Mouse (Mus musculus): ENCODE measurements around the gene Mapk1ip1l. TPM values are rescaled to one million over a fixed set of nuclear protein-coding genes. Genes with fewer than 3 reads are reported as not detected.

The Mapk1ip1l gene
- total RNA-seq, 1 experiment, result 57.1 TPM

DNA sequence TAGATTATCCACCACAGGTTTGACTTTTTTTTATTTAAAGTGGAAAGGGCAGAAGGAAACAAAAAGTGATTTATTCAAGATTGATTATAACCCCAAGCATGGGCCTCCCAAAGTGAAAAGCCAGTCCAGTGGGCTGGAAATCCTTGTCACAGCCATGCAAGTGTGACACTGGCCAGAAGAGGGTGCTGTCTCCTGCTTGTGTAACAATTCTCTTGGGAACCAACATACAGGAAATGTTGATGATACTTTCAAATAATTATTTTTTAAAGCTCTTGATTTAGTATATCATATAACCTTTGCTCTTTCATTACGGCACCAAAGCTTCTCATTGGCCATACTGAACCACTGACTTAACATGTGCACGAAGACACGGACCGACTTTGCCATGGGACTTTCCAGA is 36.8 kb downstream of the Mapk1ip1l start:
- Histone ChIP-seq H3K4me1 (ENCODE audit: control insufficient read depth in 2 of 2, insufficient read depth in 2 of 2, low read length in 2 of 2, poor library complexity in 1 of 2) (peaks cover 0 to 3% of the 10 kb centered on the region in 2 experiments; a peak in 1 of 4 replicates), H3K4me3 (ENCODE audit: insufficient read depth in 1 of 2, low read depth in 1 of 2, low read length in 2 of 2, poor library complexity in 1 of 2, severe bottlenecking in 1 of 2) (no peak overlapping the region), H3K36me3 (ENCODE audit: control insufficient read depth, insufficient read depth, low read length, poor library complexity, severe bottlenecking) (no peaks in the 10 kb centered on the region), H3K27ac (ENCODE audit: insufficient read depth, low read depth, low read length, poor library complexity, severe bottlenecking) (no peak overlapping the region), H3K9ac (ENCODE audit: insufficient read depth, low read depth, low read length, poor library complexity, severe bottlenecking) (no peak overlapping the region), H3K9me3 (ENCODE audit: control insufficient read depth, insufficient read depth, low read depth, low read length) (no peaks in the 10 kb centered on the region)
- peak; percentile 50 for DNase-seq (ENCODE audit: low read depth, low spot score)
- in situ Hi-C loops (cut with MboI; ENCODE audit: low sequenced_read_pairs in 2 of 2, unreplicated experiment in 2 of 2), result loop anchor here in 1 of 2 experiments (10.0 kb wide), 1 partner anchor 60 kb away; no protein-coding TSS in a partner anchor
- peak; percentile 60; the same call in 1 of the 2 replicates for TF ChIP-seq ZC3H11A (IDR thresholded peaks at IDR 0.05; ENCODE audit: borderline replicate concordance, low read depth, low read length)
- TF ChIP-seq HCFC1 (IDR thresholded peaks at IDR 0.05; ENCODE audit: borderline replicate concordance, insufficient read depth, low read length), result no peak

DNA sequence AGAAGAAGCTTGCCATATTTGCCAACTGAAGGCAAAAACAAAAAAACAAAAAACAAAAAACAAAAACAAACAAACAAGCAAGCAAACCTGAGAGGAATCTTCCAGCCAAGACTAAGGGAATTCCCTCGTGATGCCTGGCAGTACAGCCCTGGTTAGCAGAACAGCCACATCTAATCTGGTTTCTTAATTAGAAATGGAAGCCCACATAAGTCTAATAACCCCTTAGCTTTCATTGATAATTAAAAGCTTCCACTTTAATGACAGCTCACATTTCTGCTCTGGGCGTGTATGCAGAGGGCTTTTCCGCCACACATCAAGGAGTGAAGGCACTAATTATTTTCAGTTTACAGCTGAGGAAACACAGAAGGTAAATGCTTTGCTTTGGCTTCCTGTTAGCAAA is 37.2 kb downstream of the Mapk1ip1l start:
- no peak overlapping the region for H3K27ac ChIP-seq (ENCODE audit: insufficient read depth, low read depth, low read length, poor library complexity, severe bottlenecking)
- H3K4me3 ChIP-seq (ENCODE audit: insufficient read depth in 1 of 2, low read depth in 1 of 2, low read length in 2 of 2, poor library complexity in 1 of 2, severe bottlenecking in 1 of 2), result no peak overlapping the region
- no peak for TF ChIP-seq HCFC1 (IDR thresholded peaks at IDR 0.05; ENCODE audit: borderline replicate concordance, insufficient read depth, low read length)
- no peak for TF ChIP-seq CHD2 (IDR thresholded peaks at IDR 0.05; ENCODE audit: low read depth, low read length)
- no peak for TF ChIP-seq MAFK (IDR thresholded peaks at IDR 0.05; ENCODE audit: insufficient read depth, low read depth, low read length)
- no peak for TF ChIP-seq ZC3H11A (IDR thresholded peaks at IDR 0.05; ENCODE audit: borderline replicate concordance, low read depth, low read length)
- in situ Hi-C loops (cut with MboI; ENCODE audit: low sequenced_read_pairs in 2 of 2, unreplicated experiment in 2 of 2), result loop anchor here in 1 of 2 experiments (10.0 kb wide), 1 partner anchor 60 kb away; no protein-coding TSS in a partner anchor
- no peaks in the 10 kb centered on the region for H3K9me3 ChIP-seq (ENCODE audit: control insufficient read depth, insufficient read depth, low read depth, low read length)
- H3K9ac ChIP-seq (ENCODE audit: insufficient read depth, low read depth, low read length, poor library complexity, severe bottlenecking), result no peak overlapping the region
- peaks cover 0 to 3% of the 10 kb centered on the region in 2 experiments; a peak in 1 of 4 replicates for H3K4me1 ChIP-seq (ENCODE audit: control insufficient read depth in 2 of 2, insufficient read depth in 2 of 2, low read length in 2 of 2, poor library complexity in 1 of 2)
- H3K36me3 ChIP-seq (ENCODE audit: control insufficient read depth, insufficient read depth, low read length, poor library complexity, severe bottlenecking), result no peaks in the 10 kb centered on the region
- DNase-seq (ENCODE audit: low read depth, low spot score), result no peak

DNA sequence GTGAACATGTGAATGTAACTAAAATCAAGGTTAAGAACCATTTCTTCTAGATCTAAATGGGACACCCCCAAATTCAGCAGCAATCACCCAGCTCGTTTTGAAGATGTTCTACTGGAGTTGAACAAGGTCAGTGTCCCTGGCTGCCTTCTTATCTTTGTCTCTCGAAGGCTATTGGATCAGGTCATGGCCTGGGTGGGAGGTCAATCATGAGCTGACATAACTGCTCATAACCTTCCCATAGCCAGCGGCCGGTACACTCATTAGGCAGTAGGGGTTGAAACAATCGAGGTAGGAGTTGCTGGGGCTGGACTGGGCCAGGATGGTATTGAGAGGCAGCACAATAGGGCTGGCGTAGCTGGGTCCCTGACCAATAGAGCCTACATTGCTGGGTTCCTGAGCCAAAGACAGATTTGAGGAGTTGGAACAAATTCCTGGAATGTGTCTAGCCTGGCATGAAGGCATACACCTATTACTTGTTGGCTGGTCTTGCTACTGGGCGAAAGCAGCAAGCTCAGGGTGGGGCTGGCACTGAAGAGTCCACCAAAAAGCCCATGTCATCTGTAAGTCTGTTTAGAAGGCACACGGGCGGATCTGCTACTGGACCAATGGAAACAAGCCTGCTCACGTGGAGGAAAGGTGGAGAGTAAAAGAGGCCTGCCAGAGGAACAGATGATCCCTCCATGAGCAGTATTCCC is 42.3 kb downstream of the Mapk1ip1l start:
- Histone ChIP-seq H3K9ac (ENCODE audit: insufficient read depth, low read depth, low read length, poor library complexity, severe bottlenecking) (no peak overlapping the region), H3K9me3 (ENCODE audit: control insufficient read depth, insufficient read depth, low read depth, low read length) (no peaks in the 10 kb centered on the region), H3K4me1 (ENCODE audit: control insufficient read depth in 2 of 2, insufficient read depth in 2 of 2, low read length in 2 of 2, poor library complexity in 1 of 2) (peaks cover 0 to 3% of the 10 kb centered on the region in 2 experiments; a peak in 1 of 4 replicates), H3K36me3 (ENCODE audit: control insufficient read depth, insufficient read depth, low read length, poor library complexity, severe bottlenecking) (no peaks in the 10 kb centered on the region), H3K4me3 (ENCODE audit: insufficient read depth in 1 of 2, low read depth in 1 of 2, low read length in 2 of 2, poor library complexity in 1 of 2, severe bottlenecking in 1 of 2) (no peak overlapping the region), H3K27ac (ENCODE audit: insufficient read depth, low read depth, low read length, poor library complexity, severe bottlenecking) (no peak overlapping the region)
- DNase-seq (ENCODE audit: low read depth, low spot score), result no peak
- in situ Hi-C loops (cut with MboI; ENCODE audit: low sequenced_read_pairs in 2 of 2, unreplicated experiment in 2 of 2), result no loop called here
- no peak for TF ChIP-seq CHD2 (IDR thresholded peaks at IDR 0.05; ENCODE audit: low read depth, low read length)
- no peak for TF ChIP-seq MAFK (IDR thresholded peaks at IDR 0.05; ENCODE audit: insufficient read depth, low read depth, low read length)
- TF ChIP-seq HCFC1 (IDR thresholded peaks at IDR 0.05; ENCODE audit: borderline replicate concordance, insufficient read depth, low read length), result no peak
- TF ChIP-seq ZC3H11A (IDR thresholded peaks at IDR 0.05; ENCODE audit: borderline replicate concordance, low read depth, low read length), result no peak
- no peak for TF ChIP-seq ZNF384 (IDR thresholded peaks at IDR 0.05; ENCODE audit: low read depth, low read length)

DNA sequence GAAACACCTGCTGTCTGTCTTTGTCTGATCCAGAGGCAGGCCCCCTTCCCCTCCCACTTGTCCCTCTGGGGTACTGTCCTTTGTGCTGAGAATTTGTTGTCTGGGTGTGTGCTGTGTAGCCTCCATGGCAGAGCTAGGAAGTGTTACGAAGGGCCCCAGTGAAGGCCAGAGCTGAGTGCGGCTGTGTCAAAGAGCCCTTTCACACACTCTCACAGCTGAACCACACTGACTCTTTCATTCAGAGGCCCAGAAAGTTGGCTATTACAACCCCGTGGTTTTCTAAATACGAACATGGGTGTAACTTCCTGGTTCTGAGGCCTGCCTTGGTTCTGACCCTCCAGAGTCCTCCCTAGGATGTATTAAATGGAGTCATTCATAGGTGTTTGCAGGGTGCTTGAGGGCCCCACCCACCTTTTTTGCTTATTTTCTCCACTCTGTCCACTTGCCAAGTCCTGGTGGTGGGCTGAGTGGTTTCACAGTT is 43.8 kb downstream of the Mapk1ip1l start:
- Histone ChIP-seq H3K9ac (ENCODE audit: insufficient read depth, low read depth, low read length, poor library complexity, severe bottlenecking) (no peak overlapping the region), H3K27ac (ENCODE audit: insufficient read depth, low read depth, low read length, poor library complexity, severe bottlenecking) (no peak overlapping the region)

More for the DNA sequence above, 43.8 kb downstream of the Mapk1ip1l start:
- in situ Hi-C loops (cut with MboI; ENCODE audit: low sequenced_read_pairs in 2 of 2, unreplicated experiment in 2 of 2), result no loop called here
- TF ChIP-seq ZNF384 (IDR thresholded peaks at IDR 0.05; ENCODE audit: low read depth, low read length) (no peak), HCFC1 (IDR thresholded peaks at IDR 0.05; ENCODE audit: borderline replicate concordance, insufficient read depth, low read length) (no peak), ZC3H11A (IDR thresholded peaks at IDR 0.05; ENCODE audit: borderline replicate concordance, low read depth, low read length) (no peak), MAFK (IDR thresholded peaks at IDR 0.05; ENCODE audit: insufficient read depth, low read depth, low read length) (no peak), CHD2 (IDR thresholded peaks at IDR 0.05; ENCODE audit: low read depth, low read length) (no peak)
- Histone ChIP-seq H3K4me3 (ENCODE audit: insufficient read depth in 1 of 2, low read depth in 1 of 2, low read length in 2 of 2, poor library complexity in 1 of 2, severe bottlenecking in 1 of 2) (no peak overlapping the region), H3K4me1 (ENCODE audit: control insufficient read depth in 2 of 2, insufficient read depth in 2 of 2, low read length in 2 of 2, poor library complexity in 1 of 2) (no peaks in the 10 kb centered on the region; a peak in 1 of 4 replicates), H3K36me3 (ENCODE audit: control insufficient read depth, insufficient read depth, low read length, poor library complexity, severe bottlenecking) (no peaks in the 10 kb centered on the region), H3K9me3 (ENCODE audit: control insufficient read depth, insufficient read depth, low read depth, low read length) (no peaks in the 10 kb centered on the region)
- no peak for DNase-seq (ENCODE audit: low read depth, low spot score)
